Mouse (Mus musculus): ENCODE measurements around the gene Spata31d1d. TPM values are rescaled to one million over a fixed set of nuclear protein-coding genes. Genes with fewer than 3 reads are reported as not detected.
"Not testable (repeated sequence)": the region's sequence is repeated elsewhere in the genome, so short reads cannot be mapped to it uniquely, and the experiment has no call there.

The Spata31d1d gene
- polyA plus RNA-seq, 1 experiment from 2014 or later = not detected

DNA sequence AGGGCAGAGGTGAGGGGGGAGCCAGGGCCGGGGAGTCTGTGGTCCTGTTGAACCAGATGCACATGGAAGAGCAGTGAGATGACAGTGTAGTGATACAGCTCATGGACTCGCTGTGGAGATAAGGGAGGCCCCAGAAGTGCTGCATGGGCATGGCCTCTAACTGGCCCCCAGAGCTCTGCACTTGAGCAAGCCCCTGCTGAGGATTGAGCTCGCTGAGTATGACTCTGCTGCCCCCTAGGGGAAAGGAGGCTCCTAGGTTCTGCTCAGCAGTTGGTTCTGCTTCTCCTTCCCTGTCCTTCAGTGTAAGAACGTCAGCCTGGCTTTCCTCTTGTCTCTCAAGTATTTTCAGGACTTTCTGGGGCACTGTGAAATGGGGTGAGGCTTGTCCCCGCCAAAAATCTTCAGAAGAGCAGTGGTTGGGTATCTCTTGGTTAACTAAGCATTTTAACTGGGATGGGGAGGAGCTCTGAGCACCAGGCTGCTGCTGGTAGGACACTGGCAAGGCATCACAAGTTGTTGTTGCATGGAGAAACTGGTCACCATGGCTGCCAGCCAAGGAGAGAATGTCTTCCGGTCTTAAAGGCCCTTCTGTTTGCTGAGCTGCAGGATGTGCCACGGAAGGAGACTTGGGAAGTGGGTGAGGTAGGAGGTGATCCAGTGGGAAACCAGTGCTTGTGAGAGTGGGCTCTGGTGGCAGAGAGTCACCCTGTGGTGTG lies 3.0 kb downstream of the Spata31d1d start:
- Histone ChIP-seq H3K9ac (no peak overlapping the region), H3K27ac (replicated peaks) (no peak overlapping the region), H3K27me3 (no peaks in the 10 kb centered on the region), H3K4me3 (replicated peaks) (no peak overlapping the region), H3K4me1 (0 out of 2 replicates have a peak, but pooled peaks cover 3% of the 10 kb centered on the region), H3K36me3 (no peaks in the 10 kb centered on the region), H3K4me2 (replicated peaks) (no peak overlapping the region), H3K9me3 (replicated peaks) (no peaks in the 10 kb centered on the region)
- ATAC-seq (ENCODE audit: insufficient number of reproducible peaks, low FRiP score, low TSS enrichment, low read depth) = peak; percentile 70
- 26% methylated on average over 7 of the region's 7 CpGs for WGBS

DNA sequence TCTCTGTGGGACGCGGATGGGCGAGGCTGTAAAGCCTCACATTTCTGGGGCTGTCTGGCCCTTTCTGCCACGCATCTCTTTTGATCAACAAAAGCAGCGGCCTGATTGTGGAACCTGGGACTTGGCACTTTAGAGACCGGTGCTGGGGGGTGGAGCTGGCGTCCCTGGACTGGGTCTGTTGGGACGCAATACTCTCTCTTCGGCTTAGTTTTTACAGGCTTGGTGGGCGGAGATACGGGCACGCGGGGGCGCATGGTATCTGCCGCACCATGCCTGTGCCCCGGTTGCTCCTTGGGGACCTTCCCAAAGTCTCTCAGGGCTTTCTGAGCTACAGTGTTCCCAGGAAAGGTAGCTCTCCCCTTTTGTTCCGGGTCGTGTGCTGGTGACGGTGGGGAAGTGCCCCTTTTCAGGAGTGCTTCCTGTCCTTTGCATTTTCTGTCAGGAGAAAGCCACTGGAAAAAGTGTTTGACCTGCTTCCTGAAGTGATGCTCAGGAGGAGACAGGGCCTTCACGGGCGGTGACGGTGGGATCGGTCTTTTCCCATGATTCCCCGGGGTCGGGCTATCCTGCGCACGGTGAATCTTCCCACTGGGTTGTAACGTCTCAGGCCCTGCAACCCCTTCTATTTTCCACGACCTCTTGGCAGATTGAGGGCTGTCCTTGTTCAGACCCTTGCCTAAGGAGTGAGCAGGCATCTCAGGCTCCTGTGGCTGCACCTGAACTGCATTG lies 5.2 kb downstream of the Spata31d1d start:
- H3K9ac ChIP-seq = no peak overlapping the region
- H3K4me2 ChIP-seq (replicated peaks) = peak overlapping the region; percentile 34
- no peak for ATAC-seq (ENCODE audit: insufficient number of reproducible peaks, low FRiP score, low TSS enrichment, low read depth)
- 0 out of 2 replicates have a peak overlapping the region, but pooled peaks have one; percentile 2 for H3K4me3 ChIP-seq (replicated peaks)
- WGBS = 34% methylated on average over 29 of the region's 29 CpGs
- H3K27ac ChIP-seq (replicated peaks) = no peak overlapping the region
- H3K9me3 ChIP-seq (replicated peaks) = no peaks in the 10 kb centered on the region
- no peaks in the 10 kb centered on the region for H3K27me3 ChIP-seq
- 0 out of 2 replicates have a peak, but pooled peaks cover 3% of the 10 kb centered on the region for H3K4me1 ChIP-seq
- H3K36me3 ChIP-seq = no peaks in the 10 kb centered on the region

DNA sequence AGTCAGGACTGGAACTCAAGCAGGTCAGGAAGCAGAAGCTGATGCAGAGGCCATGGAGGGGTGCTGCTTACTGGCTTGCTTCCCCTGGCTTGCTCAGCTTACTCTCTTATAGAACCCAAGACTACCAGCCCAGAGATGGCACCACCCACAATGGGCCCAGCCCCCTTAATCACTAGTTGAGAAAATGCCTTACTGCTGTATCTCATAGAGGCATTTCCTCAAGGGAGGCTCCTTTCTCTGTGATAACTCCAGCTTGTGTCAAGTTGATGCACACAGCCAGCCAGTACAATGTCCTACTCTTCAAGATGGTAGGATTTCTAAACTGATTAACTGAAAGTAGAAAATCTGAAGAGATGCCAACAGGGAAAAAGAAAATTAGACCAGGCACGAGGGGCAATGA lies 9.5 kb downstream of the Spata31d1d start:
- not testable (repeated sequence) for H3K36me3 ChIP-seq; H3K4me3 ChIP-seq (replicated peaks); ATAC-seq (ENCODE audit: insufficient number of reproducible peaks, low FRiP score, low TSS enrichment, low read depth); H3K9ac ChIP-seq; H3K27me3 ChIP-seq; H3K27ac ChIP-seq (replicated peaks); H3K4me2 ChIP-seq (replicated peaks); H3K9me3 ChIP-seq (replicated peaks); H3K4me1 ChIP-seq
- WGBS = 78% methylated on average over 1 of the region's 1 CpGs

DNA sequence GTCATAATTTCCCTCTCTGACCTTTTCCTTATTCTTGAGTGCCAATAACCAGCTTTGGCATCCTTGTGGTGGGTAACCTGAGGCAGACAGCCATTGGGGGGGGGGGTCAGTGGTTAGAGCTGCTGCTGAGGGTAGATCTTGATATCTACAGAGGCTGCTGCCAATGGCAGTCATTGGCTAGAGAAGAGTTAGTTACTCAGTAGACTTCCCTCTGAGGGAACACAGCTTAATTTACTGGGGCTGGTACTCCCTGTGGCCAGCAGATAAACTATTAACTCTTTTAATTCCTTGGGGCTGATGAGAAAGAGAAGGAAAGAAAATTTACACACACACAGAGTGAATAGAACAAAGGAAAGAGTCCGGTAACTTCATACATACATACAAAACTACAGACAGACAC lies 12.1 kb downstream of the Spata31d1d start:
- H3K27ac ChIP-seq (replicated peaks) = peak overlapping the region; percentile 17; the same call in 1 of the 2 replicates
- no peaks in the 10 kb centered on the region for H3K27me3 ChIP-seq
- peaks cover 8% of the 10 kb centered on the region; the same call in 1 of the 2 replicates for H3K4me1 ChIP-seq
- H3K36me3 ChIP-seq = no peaks in the 10 kb centered on the region
- WGBS = 75% methylated on average over 1 of the region's 1 CpGs
- 0 out of 2 replicates have a peak, but pooled peaks have one; percentile 40 for ATAC-seq (ENCODE audit: insufficient number of reproducible peaks, low FRiP score, low TSS enrichment, low read depth)
- no peaks in the 10 kb centered on the region for H3K9me3 ChIP-seq (replicated peaks)
- H3K9ac ChIP-seq = no peak overlapping the region
- H3K4me3 ChIP-seq (replicated peaks) = no peak overlapping the region
- H3K4me2 ChIP-seq (replicated peaks) = no peak overlapping the region

DNA sequence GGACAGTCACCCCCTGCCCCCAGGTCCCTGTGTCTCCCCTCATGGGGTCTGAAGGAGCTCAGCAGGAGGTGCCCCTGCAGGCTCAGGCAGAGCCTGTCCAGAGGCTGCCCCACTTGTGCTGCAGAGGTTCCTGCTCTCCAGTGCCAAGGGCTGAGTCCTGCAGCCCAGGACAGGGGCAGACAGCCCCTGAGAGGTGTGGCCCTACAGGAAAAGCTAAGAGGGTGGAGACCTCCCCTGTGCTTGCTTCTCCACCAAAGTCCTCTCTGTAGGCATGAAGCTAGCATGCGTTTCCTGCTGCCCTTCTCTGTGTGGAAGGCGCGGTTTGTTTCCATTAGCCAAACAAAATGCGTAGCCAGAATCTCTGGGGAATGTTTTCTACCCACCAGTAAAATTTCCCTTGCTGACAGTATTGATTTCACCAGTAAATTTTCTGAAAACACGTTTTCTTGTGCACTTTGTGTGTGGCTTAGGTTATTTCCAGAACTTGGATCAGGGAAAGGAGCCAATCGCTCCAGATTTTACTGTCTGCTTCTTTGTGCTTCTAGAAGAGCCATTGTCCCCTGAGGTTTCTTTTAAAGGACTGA lies 12.6 kb downstream of the Spata31d1d start:
- WGBS = 16% methylated on average over 6 of the region's 6 CpGs
- H3K4me2 ChIP-seq (replicated peaks); ATAC-seq (ENCODE audit: insufficient number of reproducible peaks, low FRiP score, low TSS enrichment, low read depth); H3K27me3 ChIP-seq; H3K36me3 ChIP-seq; H3K9me3 ChIP-seq (replicated peaks); H3K4me3 ChIP-seq (replicated peaks); H3K9ac ChIP-seq; H3K4me1 ChIP-seq: not testable (repeated sequence)
- H3K27ac ChIP-seq (replicated peaks) = peak overlapping the region; percentile 17

DNA sequence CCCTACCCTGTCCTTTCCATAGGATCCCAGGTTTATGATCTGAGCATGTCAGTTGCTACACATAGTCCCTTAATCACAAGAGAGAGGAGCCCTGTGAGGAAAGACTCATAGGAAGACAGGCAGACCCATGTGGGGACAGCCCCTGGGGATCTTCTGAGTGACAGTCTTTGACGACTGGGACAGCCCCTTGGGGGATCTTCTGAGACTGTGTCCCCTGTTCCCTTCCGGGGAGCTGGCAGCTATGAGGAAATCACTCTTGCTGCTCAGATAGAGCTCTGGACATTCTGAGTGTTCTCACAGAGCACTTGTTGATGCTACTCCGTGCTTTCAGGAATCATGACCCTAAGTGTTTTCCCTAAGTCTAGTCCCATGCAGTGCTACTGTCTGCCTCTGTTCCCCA lies 17.8 kb downstream of the Spata31d1d start:
- no peak for ATAC-seq (ENCODE audit: insufficient number of reproducible peaks, low FRiP score, low TSS enrichment, low read depth)
- Histone ChIP-seq H3K27ac (replicated peaks) (no peak overlapping the region), H3K4me1 (no peaks in the 10 kb centered on the region), H3K4me3 (replicated peaks) (no peak overlapping the region), H3K36me3 (no peaks in the 10 kb centered on the region), H3K9me3 (replicated peaks) (no peaks in the 10 kb centered on the region), H3K9ac (no peak overlapping the region), H3K4me2 (replicated peaks) (no peak overlapping the region), H3K27me3 (no peaks in the 10 kb centered on the region)
- 26% methylated on average over 3 of the region's 3 CpGs for WGBS

DNA sequence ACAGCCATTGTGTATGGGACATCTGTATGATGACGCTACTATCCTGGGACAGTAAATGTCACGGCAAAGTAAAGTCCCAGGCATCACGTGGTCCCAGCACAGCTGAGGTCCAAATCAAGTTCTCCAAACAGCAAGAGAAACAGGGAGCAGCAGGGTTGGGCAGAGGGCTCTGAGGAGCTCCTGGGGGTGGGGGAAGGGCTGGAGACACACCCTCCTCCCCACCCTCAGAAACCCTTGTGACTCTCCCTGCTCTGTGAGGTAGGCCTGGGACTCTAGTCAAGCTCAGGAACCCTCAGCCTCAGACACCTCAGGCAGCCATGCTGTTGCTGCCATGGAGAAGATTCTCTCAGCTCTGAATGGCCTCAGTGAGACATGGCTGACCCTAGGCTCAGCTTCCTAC lies 19.6 kb downstream of the Spata31d1d start, which contains the start of gene Spata31d1b:
Gene Spata31d1b (plus strand): TSS at position 301 of the 400 bp plus-strand sequence.
- WGBS = 48% methylated on average over 3 of the region's 3 CpGs
- not testable (repeated sequence) for ATAC-seq (ENCODE audit: insufficient number of reproducible peaks, low FRiP score, low TSS enrichment, low read depth)

DNA sequence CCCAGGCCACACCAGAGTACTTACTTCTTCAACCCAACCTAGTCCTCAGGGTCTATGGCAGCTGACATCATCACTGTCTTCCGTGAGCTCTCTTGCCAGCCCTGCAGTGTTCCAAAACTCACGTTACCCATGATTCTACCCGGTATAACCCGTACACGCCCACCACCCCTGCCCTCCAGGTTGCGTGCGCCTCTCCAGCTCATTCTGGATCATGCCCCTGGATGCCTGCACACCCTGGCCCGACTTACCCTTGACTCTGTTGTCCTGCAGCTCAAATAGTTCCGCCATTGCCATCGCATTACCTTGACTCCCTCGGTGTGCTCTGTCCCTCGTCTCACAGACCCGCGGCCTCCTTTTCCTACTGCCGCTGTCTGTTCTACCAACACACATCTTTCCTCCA lies 21.3 kb downstream of the Spata31d1d start, which contains the start of gene Spata31d1a:
Gene Spata31d1a (minus strand): TSS at position 101 of the 400 bp plus-strand sequence.
- H3K4me3 ChIP-seq (replicated peaks) = no peak within 1 kb of the TSS
- no peaks in the 10 kb centered on the region for H3K4me1 ChIP-seq
- no peak within 1 kb of the TSS for H3K4me2 ChIP-seq (replicated peaks)
- ATAC-seq (ENCODE audit: insufficient number of reproducible peaks, low FRiP score, low TSS enrichment, low read depth) = no peak
- H3K9me3 ChIP-seq (replicated peaks) = no peaks in the 10 kb centered on the region
- H3K36me3 ChIP-seq = no peaks in the 10 kb centered on the region
- H3K9ac ChIP-seq = no peak within 1 kb of the TSS
- H3K27me3 ChIP-seq = no peaks in the 10 kb centered on the region
- 90% methylated on average over 15 of the region's 15 CpGs for WGBS
- H3K27ac ChIP-seq (replicated peaks) = no peak within 1 kb of the TSS

More for the DNA sequence above, 19.6 kb downstream of the Spata31d1d start, which contains the start of gene Spata31d1b:
- not testable (repeated sequence) for H3K27me3 ChIP-seq; H3K4me1 ChIP-seq; H3K36me3 ChIP-seq; H3K27ac ChIP-seq (replicated peaks); H3K4me3 ChIP-seq (replicated peaks); H3K9ac ChIP-seq; H3K9me3 ChIP-seq (replicated peaks); H3K4me2 ChIP-seq (replicated peaks)

DNA sequence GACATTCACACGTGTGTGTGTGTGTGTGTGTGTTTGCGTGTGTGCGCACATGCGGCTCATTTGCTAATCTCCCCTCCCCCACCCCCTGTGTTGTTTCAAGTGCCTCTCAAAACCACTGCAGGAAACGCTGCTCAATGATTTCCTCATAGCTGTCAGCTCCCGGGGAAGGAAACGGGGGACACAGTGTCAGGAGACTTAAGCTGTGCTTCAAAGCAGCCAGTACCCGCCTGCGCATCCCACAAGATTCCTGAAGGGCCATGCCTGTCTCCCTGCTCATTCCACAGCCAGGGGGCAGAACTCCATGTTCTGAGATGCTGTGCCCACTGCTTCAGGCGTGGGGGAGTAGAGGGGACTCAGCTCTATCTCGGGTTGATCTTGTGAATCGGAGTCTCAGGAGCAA lies 27.0 kb downstream of the Spata31d1d start:
- Histone ChIP-seq H3K4me3 (replicated peaks) (no peak overlapping the region), H3K9me3 (replicated peaks) (no peaks in the 10 kb centered on the region), H3K36me3 (no peaks in the 10 kb centered on the region), H3K4me1 (no peaks in the 10 kb centered on the region), H3K9ac (no peak overlapping the region), H3K27ac (replicated peaks) (no peak overlapping the region), H3K4me2 (replicated peaks) (no peak overlapping the region), H3K27me3 (no peaks in the 10 kb centered on the region)
- WGBS = 39% methylated on average over 12 of the region's 12 CpGs
- no peak for ATAC-seq (ENCODE audit: insufficient number of reproducible peaks, low FRiP score, low TSS enrichment, low read depth)

DNA sequence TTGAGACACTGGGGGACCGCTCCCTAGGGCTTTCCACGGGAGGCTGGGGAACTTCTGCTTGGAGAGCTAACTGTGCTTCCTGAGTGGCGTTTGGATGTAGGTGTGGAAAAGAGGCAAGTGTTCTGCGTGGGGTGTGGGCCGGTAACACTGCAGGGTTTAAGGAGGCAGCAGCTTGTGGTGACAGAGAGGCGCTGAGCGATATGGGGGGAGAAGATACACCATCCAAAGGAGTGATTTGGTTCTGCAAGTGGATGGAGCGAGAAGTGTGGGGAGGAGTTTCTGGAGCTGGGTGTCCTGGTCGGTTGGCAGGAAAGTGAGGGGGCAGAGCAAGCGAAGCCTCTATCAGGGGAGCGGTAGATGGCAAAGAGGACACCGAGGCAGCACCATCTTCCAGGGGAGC lies 28.0 kb downstream of the Spata31d1d start:
- Histone ChIP-seq H3K36me3 (no peaks in the 10 kb centered on the region), H3K4me2 (replicated peaks) (no peak overlapping the region), H3K4me3 (replicated peaks) (no peak overlapping the region), H3K4me1 (no peaks in the 10 kb centered on the region), H3K9me3 (replicated peaks) (no peaks in the 10 kb centered on the region), H3K27me3 (no peaks in the 10 kb centered on the region), H3K27ac (replicated peaks) (no peak overlapping the region), H3K9ac (no peak overlapping the region)
- WGBS = 83% methylated on average over 12 of the region's 12 CpGs
- ATAC-seq (ENCODE audit: insufficient number of reproducible peaks, low FRiP score, low TSS enrichment, low read depth) = no peak

DNA sequence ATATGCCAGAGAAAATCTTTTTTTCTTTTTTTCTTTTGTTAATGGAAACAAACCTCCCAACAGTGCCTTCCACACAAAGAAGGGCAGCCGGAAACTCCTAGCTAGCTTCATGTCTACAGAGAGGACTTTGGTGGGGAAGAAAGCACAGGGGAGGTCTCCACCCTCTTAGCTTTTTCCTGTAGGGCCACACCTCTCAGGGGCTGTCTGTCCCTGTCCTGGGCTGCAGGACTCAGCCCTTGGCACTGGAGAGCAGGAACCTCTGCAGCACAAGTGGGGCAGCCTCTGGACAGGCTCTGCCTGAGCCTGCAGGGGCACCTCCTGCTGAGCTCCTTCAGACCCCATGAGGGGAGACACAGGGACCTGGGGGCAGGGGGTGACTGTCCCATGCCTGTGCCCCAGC lies 31.4 kb downstream of the Spata31d1d start:
- H3K4me1 ChIP-seq; H3K27ac ChIP-seq (replicated peaks); H3K9me3 ChIP-seq (replicated peaks); H3K4me2 ChIP-seq (replicated peaks); H3K9ac ChIP-seq; H3K27me3 ChIP-seq; H3K36me3 ChIP-seq; H3K4me3 ChIP-seq (replicated peaks): not testable (repeated sequence)
- 17% methylated on average over 1 of the region's 1 CpGs for WGBS
- ATAC-seq (ENCODE audit: insufficient number of reproducible peaks, low FRiP score, low TSS enrichment, low read depth) = 0 out of 2 replicates have a peak, but pooled peaks have one; percentile 22
